Mouse (Mus musculus) kidney, postnatal 0 days (tissue): Measurements from ENCODE around the gene Samd14. TPM values are rescaled to one million over a fixed set of nuclear protein-coding genes. Genes with fewer than 3 reads are reported as not detected.

Experiments used
- ATAC-seq: fragments of 200-750 bp; cut with Nextera tagmentation; replicated peaks from 2 replicates; pipeline ENCODE4 v1.8.0; 2017; ENCODE audit warnings: low read depth, moderate number of reproducible peaks, moderate TSS enrichment, moderate library complexity; ENCODE audit not compliant: low FRiP score
- DNase-seq: peaks from one replicate; pipeline ENCODE4 v3.0.0-alpha.2; 2016; ENCODE audit warnings: low spot score
- H3K27ac ChIP-seq: fragments of 300-500 bp; sonication (generic); 2 replicates; pipeline ENCODE4 v1.5.1; 2014; ENCODE audit warnings: mild to moderate bottlenecking
- H3K27me3 ChIP-seq: fragments of 300-500 bp; sonication (generic); 2 replicates; pipeline ENCODE4 v1.6.1; 2014; ENCODE audit warnings: low read length, mixed read lengths; ENCODE audit not compliant: insufficient read depth
- H3K36me3 ChIP-seq: fragments of 300-500 bp; sonication (generic); 2 replicates; pipeline ENCODE4 v1.6.1; 2014; ENCODE audit warnings: low read length, mixed read lengths; ENCODE audit not compliant: insufficient read depth
- H3K4me1 ChIP-seq: fragments of 300-500 bp; sonication (generic); replicated peaks from 2 replicates; pipeline ENCODE4 v1.6.1; 2014; ENCODE audit warnings: antibody characterized with exemption, low read length, mixed read lengths; ENCODE audit not compliant: insufficient read depth
- H3K4me2 ChIP-seq: fragments of 300-500 bp; sonication (generic); 2 replicates; pipeline ENCODE4 v1.6.1; 2014; ENCODE audit warnings: mild to moderate bottlenecking, low read length, moderate library complexity, mixed read lengths
- H3K4me3 ChIP-seq: fragments of 300-500 bp; sonication (generic); replicated peaks from 2 replicates; pipeline ENCODE4 v1.5.1; 2014; ENCODE audit warnings: low read depth, low read length
- H3K9ac ChIP-seq: fragments of 300-500 bp; sonication (generic); 2 replicates; pipeline ENCODE4 v1.6.1; 2014; ENCODE audit warnings: low read depth, low read length
- H3K9me3 ChIP-seq: fragments of 300-500 bp; sonication (generic); replicated peaks from 2 replicates; pipeline ENCODE4 v1.6.1; 2016; ENCODE audit warnings: low read length, inconsistent platforms, mixed read lengths
- CTCF ChIP-seq: IDR thresholded peaks from 2 replicates; pipeline ENCODE4 v1.5.1; 2016; ENCODE audit warnings: antibody characterized with exemption, low read depth, mild to moderate bottlenecking, moderate library complexity
- WGBS: fragments of 180-500 bp; shearing (Covaris S2); extraction: QIAGEN DNeasy Blood & Tissue Kit; methylation state at CpG from one replicate; pipeline ENCODE4 v1.1.7; 2014; 5-methylcytosine and 5-hydroxymethylcytosine counted together
- polyA plus RNA-seq: library from polyadenylated mRNA; unstranded; fragments of >200 nt; fragmentation: Nextera tagmentation; extraction: Ambion mirVana; gene quantifications from 2 replicates; pipeline ENCODE4 v1.2.1, GENCODE M21; 2015

Gene Samd14
- polyA plus RNA-seq, 1 experiment from 2014 or later, result 13.1 TPM

DNA sequence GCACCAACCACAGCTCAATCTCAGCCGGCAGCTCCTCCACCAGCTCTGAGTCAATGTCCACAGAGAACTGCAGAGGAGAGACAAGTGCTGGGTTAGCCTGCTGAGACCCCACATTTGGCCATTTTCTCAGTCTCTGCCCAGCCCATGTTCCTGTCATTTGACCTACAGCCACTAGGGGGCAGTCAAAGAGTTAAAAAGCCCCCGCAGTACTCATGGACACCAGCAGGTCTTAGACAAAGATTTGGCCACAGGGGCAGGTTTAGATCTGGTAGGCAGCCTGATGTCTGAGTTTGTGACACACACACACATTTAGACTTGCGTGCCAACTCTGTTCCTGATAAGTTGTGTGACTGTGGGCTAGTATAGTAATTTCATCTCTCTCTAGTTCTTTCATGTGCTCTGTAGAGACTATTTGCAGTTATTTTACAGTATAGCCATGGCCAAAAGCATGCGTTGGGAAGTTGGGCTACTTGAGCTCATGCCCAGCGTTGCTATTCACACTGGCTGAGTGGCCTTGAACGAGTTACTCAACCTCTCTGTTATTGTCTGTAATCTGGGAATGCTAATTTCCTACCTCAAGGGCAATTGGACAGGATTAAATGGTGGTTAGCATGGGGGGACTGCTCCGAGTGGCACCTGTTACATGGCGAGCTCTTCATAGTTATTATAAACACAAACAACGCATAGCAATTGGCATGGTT, 37.5 kb downstream of the Samd14 start:
- ATAC-seq (peak; percentile 27; the same call in 1 of the 2 replicates), DNase-seq (peak; percentile 92)
- Histone ChIP-seq H3K36me3 (0 out of 2 replicates have a peak, but pooled peaks cover 8% of the 10 kb centered on the region), H3K27me3 (no peaks in the 10 kb centered on the region), H3K27ac (no peak overlapping the region), H3K4me3 (no peak overlapping the region), H3K4me1 (no peaks in the 10 kb centered on the region), H3K9me3 (no peaks in the 10 kb centered on the region), H3K9ac (no peak overlapping the region), H3K4me2 (no peak overlapping the region)
- TF ChIP-seq CTCF, result peak; percentile 98
- 58% methylated on average over 9 of the region's 9 CpGs for WGBS

DNA sequence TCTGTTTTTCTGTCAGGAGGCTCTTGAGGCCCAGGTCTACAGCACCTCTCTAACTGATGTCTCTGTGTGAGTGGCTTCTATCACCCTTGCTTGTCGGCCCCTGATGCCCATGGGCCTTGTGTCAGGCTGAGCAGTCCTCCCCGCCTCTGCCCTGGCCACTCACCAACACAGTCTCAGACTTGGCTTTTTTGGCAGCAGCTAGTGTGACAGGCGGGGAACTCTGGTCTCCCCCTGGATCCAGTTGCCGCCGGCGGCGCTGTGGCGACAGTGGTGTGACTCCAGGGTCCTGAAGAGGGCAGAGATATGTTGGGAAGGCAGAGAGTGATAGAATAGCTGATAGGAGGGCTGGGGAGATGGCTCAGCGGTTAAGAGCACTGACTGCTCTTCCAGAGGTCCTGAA, 43.4 kb downstream of the Samd14 start:
- 85% methylated on average over 9 of the region's 9 CpGs for WGBS
- Histone ChIP-seq H3K4me3 (no peak overlapping the region), H3K27me3 (no peaks in the 10 kb centered on the region), H3K9ac (no peak overlapping the region), H3K4me2 (no peak overlapping the region), H3K36me3 (peaks cover 44% of the 10 kb centered on the region), H3K4me1 (no peaks in the 10 kb centered on the region), H3K9me3 (no peaks in the 10 kb centered on the region), H3K27ac (no peak overlapping the region)
- TF ChIP-seq CTCF, result no peak
- no peak for ATAC-seq
- no peak for DNase-seq

DNA sequence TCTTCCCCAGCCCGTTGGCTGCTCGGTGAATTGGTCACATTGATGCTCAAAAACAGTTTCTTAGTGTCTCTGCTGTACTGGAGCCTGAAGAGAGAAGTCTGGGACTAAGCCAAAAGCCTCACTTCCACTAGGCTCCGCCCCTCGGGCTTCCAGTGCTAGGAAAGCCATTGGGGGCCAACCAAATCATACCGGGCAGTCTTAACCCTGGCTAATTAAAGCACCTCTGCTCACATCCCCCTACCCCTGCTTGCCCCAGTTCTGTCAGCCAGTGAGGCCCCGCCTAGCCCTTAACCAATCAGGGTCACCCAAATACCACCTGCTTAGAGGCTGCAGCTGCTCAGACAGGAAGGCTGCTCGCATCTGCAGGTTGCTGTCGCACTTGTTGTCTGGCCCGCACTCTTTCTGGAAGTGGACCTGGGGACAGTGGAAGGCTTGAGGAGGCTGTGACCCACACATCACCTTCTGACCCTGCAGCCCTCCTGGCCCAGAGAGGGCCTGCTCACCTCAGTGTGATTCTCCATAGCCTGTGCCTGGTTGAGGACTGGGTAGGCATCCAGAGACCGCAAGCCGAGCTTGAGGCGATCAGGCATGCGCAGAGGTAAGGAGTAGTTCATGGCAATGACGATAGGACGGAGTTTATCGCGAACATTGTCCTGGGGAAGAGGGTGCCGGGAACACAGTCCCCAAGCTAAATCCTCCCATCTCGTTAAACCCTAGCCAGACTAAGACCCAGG, 47.3 kb downstream of the Samd14 start:
- H3K4me3 ChIP-seq, result no peak overlapping the region
- H3K9me3 ChIP-seq, result no peaks in the 10 kb centered on the region
- no peak overlapping the region for H3K4me2 ChIP-seq
- peaks cover 45% of the 10 kb centered on the region for H3K36me3 ChIP-seq
- DNase-seq, result no peak
- peak; percentile 43; the same call in 1 of the 2 replicates for ATAC-seq
- H3K4me1 ChIP-seq, result no peaks in the 10 kb centered on the region
- H3K27me3 ChIP-seq, result no peaks in the 10 kb centered on the region
- no peak overlapping the region for H3K9ac ChIP-seq
- TF ChIP-seq CTCF, result no peak
- WGBS, result 47% methylated on average over 19 of the region's 19 CpGs
- no peak overlapping the region for H3K27ac ChIP-seq

DNA sequence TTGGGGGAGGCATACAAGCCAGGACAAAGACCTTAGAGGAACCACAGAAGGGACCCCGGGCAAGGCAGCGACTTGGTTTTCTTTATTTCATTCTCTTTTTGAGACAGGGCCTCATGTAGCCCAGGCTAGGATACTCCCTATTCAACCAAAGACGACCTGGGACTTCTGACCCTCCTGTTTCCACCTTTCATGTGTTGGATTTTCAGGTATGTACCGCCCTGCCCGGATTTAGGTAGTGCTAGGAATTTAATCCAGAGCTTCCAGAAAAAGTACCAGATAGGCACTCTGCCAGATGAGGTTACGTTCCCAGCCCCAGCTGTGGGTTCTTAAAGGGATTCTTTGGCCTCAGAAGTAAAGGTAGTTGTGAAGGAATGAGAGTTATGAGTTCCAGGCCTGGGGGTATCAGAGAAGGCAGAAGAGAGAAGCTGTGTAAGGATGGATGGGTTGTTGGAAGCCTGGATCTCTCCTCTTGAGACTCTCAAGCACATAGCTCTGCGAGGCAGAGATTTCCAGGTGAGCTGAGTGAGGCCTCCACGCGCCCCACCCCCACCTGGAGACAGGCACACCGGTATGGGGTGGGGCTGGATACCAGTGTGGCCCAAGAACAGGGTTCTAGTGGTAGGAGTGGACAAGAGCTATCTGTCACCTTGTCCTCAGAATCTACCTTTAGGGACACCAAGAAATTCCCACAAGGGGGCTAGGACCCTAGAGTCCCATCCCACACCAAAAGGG, 59.7 kb downstream of the Samd14 start:
- Histone ChIP-seq H3K27ac (no peak overlapping the region), H3K36me3 (0 out of 2 replicates have a peak, but pooled peaks cover 12% of the 10 kb centered on the region), H3K9me3 (no peaks in the 10 kb centered on the region), H3K9ac (no peak overlapping the region), H3K4me1 (peaks cover 28% of the 10 kb centered on the region), H3K4me2 (no peak overlapping the region), H3K27me3 (no peaks in the 10 kb centered on the region), H3K4me3 (no peak overlapping the region)
- ATAC-seq, result no peak
- 90% methylated on average over 10 of the region's 10 CpGs for WGBS
- no peak for DNase-seq
- no peak for TF ChIP-seq CTCF

DNA sequence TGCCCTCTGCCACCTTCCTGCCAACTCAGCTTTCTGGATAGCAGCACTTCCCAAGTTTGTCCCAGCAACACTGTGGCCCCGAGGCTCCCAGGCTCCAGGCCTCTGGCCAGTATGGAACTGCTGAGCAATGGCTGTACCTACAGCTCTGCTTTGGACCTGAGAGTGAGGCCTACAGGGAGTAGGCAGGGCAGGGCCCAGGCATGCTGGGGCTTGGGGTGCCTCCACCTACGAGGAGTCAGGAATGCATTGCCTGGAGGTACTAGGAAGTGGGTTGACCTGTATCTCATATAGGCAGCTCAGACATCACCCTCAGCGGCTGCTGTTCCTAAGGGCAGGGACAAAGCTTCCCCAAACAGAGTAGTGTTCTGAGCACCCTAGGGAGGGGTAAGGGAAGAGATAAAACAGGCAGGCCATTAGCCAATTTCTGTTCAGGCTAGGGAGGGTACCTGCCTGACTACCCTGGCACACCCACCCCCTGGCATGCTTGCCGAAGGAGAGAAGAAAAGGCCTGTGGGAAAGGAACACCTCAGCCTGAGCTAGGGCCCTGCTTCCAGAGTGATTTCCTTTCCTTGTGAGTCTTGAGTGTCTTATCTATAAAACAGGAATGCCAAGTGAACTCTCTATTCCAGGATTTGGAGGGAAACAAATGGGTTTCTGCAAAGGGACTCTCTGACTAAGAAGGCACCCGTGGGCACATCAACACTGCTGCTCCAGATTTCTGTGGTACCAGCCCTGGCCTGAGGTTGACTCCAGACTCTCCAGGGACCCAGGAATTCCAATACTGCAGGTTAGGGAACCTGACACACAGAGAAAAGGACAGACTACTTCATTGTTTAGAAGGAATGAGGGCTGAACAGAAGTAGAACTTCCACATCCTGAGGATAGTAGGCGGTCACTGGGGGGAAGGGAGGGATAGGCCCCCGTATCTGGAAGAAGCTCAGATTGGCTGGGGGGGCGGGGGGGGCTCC, 60.7 kb downstream of the Samd14 start:
- 64% methylated on average over 8 of the region's 8 CpGs for WGBS

More for the DNA sequence above, 60.7 kb downstream of the Samd14 start:
- ATAC-seq (no peak), DNase-seq (no peak)
- no peak for TF ChIP-seq CTCF
- no peaks in the 10 kb centered on the region for H3K9me3 ChIP-seq
- peaks cover 38% of the 10 kb centered on the region for H3K4me1 ChIP-seq
- 0 out of 2 replicates have a peak, but pooled peaks cover 9% of the 10 kb centered on the region for H3K36me3 ChIP-seq
- H3K9ac ChIP-seq, result no peak overlapping the region
- 0 out of 2 replicates have a peak overlapping the region, but pooled peaks have one; percentile 0 for H3K27ac ChIP-seq
- no peak overlapping the region for H3K4me2 ChIP-seq
- no peaks in the 10 kb centered on the region for H3K27me3 ChIP-seq
- H3K4me3 ChIP-seq, result no peak overlapping the region
